Mouse (Mus musculus): Measurements from ENCODE around the gene Cabp4. TPM values are rescaled to one million over a fixed set of nuclear protein-coding genes. Genes with fewer than 3 reads are reported as not detected.
"Not testable (repeated sequence)": the region's sequence is repeated elsewhere in the genome, so short reads cannot be mapped to it uniquely, and the experiment has no call there.

Gene Cabp4
- total RNA-seq, 2 experiments from 2014 or later: 0.20 TPM; not detected in 1

DNA sequence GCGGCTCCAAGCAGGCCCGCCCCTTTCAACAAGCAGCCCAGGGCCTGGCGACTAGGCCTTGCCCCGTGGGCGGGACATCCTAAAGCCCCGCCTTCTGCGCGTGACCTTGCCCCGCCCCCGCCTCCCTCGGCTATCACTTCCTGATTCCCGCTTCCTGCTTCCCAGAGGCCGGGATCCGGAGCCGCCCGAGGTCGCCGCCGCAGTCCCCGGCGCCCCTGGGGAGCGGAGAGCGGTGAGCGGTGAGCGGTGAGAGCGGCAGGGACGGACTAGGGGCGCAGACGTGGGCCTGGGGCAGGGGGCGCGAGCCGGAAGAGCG, 4.6 kb upstream of the Cabp4 start, which contains the start of gene Coro1b:
Gene Coro1b (plus strand): TSS at position 129 of the 316 bp plus-strand sequence.
- peak; percentile 94 to 97 for DNase-seq (ENCODE audit: low spot score in 2 of 2)

DNA sequence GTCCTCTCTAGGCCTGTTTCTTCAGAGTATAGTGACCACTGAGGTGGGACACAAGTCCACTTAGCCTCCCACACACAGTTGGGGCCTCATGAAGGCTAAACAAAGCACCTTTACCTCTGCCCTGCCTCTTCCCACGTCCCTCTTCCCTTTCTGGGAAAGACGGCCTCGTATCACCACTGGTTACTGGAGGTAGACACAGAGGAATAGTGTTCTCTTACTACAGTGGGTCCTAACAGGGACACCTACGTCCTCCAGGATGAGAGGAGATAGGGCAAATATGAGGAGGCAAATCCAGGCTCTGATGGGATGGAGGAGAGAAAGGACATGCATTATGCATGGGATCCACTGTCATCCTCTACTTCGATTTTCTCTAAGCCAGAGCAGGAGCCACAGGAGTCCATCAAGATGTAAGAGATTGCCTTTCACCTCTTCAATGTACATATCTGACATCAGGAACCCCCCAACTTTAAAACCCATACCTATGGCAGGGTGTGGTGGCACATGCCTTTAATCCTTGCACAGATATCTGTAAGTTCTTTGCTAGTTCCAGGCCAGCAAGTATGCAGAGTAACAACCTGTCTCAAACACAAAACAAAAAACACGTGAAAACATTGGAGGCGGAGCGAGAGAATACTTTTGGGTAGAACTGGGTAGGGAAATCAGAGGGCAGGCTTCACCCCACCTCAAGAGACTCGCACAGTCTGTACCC, 4.1 kb upstream of the Cabp4 start:
- no peak for DNase-seq (ENCODE audit: low spot score in 2 of 2)

DNA sequence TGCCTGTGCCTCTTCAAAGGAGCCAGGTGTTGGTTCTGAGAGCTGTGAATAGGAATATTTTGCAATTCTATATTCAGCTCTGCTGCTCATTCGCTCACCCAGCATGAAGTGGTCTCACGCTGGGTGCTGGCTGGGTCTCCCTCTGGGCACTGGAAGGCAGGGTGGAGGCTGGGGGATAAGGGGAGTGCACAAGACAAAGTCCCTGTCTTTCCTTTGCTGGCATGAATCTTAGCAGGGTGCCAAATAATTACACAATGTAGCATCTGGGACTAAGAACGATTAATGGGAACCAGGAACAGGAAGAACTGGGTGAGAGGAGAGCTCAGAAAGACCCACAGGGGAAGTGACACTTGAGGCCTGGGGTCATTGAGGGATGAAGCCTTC, 3.2 kb upstream of the Cabp4 start:
- no peak for DNase-seq (ENCODE audit: low spot score in 2 of 2)

DNA sequence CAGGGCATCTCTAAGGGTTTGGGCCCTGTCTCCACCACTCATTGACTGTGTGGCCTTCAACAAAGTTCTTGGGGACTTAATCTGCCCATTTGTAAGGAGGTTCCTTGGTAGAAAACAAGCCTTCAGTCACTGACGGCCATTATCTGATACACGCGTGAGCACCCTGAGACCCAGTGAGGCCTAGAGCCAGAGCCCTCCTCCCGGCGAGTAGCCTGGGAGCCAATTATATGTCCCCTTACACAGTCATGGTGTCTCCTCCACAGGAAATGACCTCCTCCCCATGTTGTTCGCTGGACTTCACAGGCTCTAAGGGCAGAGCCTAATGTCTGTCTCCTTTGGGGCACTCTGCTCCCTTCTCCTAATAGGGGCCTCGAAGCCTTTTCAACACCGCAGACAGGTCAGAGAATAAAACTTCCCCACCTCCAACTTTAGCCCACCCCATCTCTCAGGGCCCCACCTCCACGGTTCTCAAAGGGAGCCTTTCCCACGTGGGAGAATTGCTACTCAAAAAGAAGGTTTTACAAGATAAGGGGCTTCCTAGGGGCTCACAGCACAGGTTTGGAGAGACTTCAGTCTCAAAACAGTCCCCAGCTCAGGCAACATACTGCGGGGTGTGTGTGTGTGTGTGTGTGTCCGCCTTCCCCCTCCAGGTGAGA, 2.7 kb upstream of the Cabp4 start:
- DNase-seq (ENCODE audit: low spot score in 2 of 2): no peak

DNA sequence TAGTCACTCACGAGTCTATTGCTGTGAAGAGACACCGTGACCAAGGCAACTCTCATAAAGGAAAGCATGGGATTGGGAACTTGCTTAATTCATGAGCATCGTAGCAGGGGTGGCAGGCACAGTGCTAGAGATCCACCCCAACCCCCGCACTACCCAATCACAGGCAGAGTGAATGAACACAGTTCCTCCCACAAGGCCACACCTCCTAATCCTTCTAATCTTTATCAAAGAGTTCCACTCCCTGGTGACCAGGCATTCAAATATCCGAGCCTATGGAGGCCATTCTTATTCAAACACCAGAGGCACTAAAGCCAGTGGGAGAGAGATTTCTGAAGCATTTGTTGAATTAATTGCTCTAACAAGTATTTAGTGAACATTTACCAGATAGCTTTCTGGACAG, 2.1 kb upstream of the Cabp4 start:
- no peak for DNase-seq (ENCODE audit: low spot score in 2 of 2)

DNA sequence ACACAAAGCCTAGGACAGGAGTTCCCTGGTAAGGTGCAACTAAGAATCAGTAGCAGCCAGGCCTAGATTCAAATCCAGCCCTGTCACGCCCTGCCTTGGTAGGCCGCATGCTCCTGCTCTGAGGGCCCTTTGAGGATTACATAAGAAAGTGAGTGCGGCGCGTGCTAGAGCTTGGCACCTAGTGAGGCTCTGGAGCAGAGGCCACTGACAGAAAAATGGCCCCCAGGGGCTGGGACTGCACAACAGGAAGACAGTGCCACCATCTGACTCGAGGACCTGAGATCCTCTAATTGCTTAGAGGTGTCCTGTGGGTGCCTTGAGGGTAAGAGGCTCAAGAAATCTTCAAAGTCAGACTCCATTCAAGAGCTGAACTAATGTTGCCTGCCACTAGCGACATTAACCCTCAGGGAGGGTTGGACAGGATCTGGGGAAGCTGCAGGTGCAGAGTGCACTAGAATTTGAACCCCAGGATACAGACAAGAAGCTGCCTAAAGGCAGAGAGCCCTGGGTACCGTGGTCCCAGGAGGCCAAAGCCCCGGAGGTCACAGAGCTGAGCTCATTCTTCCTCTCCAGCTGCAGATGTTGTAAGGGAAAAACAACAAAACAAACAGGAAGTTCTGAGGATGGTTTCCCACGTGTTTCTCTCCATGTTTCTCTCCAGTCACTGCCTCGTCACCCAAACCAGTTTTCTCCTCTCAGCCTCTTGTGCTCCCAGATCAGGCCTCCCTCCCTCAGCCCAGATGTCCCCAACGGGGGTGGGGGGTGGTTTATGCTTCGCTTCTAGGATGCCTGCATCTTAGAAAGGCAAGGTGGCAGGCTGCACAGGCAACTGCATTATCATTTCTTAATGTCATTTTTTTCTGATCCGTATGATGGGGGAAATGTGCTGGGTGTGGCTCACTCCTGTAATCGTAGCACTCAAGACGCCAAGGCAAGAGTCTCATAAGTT, 991 bp upstream of the Cabp4 start:
- DNase-seq (ENCODE audit: low spot score in 2 of 2): no peak

DNA sequence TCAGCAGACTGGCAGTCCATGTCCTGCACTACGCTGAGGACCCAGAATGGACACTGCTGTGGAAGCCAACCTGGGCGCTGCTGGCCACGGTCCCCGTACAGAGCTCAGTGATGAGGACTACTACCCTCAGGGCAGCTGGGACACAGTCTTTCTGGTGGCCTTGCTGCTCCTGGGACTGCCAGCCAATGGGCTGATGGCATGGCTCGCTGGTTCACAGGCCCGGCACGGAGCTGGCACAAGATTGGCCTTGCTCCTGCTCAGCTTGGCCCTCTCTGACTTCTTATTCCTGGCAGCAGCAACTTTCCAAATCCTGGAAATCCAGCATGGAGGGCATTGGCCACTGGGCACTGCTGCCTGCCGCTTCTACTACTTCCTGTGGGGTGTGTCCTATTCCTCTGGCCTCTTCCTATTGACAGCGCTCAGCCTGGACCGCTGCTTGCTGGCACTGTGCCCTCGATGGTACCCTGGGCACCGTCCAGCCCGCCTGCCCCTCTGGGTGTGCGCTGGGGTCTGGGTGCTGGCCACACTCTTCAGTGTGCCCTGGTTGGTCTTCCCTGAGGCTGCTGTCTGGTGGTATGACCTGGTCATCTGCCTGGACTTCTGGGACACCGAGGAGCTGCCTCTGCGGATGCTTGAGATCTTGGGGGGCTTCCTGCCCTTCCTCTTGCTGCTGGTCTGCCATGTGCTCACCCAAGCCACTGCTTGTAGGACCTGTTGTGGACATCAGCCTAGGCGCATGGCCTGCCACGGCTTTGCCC, 1.2 kb downstream of the Cabp4 start:
- DNase-seq (ENCODE audit: low spot score in 2 of 2): no peak

DNA sequence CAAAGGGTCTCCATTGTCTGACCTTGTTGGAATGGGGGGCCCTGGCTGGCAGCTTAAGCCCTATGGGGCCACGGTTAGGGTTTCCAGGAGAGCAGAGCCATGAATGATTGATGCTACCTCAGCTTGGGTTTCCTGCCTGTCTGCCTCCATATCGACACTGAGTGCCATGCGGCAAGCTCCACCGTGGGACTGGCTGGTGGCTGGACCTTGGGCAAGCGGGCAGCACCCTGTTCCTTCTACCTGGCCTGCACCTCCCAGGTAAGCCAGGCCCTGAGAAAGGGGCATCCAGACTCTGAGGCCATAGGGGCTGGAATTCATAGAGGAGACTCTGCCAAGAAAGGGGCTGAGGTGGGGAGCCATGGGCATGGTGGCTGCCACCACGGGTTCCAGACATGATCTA, 3.7 kb downstream of the Cabp4 start:
- no peak for DNase-seq (ENCODE audit: low spot score in 2 of 2)

DNA sequence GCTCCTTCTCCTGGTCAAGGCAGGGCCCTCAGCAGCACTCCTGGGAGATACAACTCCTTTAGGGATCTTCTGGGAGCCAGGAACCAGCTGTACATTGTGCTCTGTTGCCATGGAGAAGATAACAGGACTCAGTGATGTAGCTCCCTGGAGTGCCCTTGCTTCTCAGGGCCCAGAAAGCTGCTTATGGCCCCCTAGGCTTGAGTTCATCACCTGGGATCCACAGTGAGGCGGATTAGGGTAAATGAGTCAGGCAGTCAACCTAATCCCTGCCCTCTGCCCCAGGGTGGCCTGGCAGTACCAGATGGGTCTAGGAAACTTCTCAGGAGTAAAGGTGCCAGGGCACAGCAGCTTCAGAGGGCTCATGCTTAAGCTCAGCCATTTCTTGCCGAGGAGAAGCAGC, 4.4 kb downstream of the Cabp4 start, which contains the start of gene Gpr152:
Gene Gpr152 (plus strand): TSS at position 342 of the 400 bp plus-strand sequence.
- no peak for DNase-seq (ENCODE audit: low spot score in 2 of 2)

DNA sequence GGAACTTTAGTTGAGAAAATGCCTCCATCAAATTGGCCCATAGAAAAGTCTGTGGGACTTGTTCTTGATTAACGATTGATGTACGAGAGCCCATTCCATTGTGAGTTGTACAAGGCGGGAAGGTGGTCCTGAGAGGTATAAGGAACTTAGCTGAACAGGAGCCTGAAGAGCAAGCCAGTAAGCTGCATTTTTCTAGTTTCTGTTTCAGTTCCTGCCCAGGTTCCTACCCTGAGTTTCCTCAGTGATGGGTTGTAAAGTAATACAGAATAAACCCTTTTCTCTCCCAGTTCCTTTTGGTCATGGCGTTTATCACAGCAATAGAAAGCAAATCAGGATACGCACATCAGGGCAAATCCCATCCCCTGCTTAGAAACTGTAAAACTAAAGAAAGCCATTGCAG, 5.9 kb downstream of the Cabp4 start:
- no peak for DNase-seq (ENCODE audit: low spot score in 2 of 2)

DNA sequence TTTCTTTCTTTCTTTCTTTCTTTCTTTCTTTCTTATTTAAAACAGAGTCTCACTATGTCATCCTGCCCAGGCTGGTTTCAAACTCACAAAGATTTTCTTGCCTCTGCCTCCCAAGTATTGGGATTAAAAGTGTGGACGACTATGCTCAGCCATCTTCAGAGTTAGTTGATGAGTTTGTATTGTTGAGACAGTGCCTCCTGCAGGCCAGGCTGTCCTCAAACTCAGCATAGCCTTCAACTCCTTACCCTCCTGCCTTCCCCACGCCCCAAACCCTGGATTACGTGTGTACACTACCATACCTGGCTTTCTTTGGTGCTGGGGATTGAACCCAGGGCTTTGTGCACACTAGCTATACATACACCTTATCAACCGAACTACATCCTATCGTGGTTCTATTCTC, 7.4 kb downstream of the Cabp4 start:
- DNase-seq (ENCODE audit: low spot score in 2 of 2): no peak

DNA sequence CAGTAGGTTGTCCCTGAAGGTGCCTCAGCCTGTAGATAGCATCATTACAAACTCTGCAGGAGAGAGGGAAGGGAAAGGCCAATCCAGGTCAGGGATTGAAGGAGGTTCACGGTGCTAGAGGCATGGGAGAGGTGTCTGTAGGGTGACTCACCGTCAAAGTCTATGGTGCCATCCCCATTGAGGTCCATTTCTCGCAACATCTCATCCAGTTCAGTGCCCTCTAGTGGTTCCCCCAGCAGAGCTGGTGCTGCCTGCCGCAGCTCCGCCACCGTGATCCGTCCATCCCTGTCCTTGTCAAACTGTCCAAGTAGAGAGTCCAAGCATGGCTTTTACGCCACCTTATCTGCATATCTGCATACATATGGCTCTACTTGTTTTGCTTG, 7.9 kb downstream of the Cabp4 start:
- not testable (repeated sequence) for DNase-seq (ENCODE audit: low spot score in 2 of 2)

DNA sequence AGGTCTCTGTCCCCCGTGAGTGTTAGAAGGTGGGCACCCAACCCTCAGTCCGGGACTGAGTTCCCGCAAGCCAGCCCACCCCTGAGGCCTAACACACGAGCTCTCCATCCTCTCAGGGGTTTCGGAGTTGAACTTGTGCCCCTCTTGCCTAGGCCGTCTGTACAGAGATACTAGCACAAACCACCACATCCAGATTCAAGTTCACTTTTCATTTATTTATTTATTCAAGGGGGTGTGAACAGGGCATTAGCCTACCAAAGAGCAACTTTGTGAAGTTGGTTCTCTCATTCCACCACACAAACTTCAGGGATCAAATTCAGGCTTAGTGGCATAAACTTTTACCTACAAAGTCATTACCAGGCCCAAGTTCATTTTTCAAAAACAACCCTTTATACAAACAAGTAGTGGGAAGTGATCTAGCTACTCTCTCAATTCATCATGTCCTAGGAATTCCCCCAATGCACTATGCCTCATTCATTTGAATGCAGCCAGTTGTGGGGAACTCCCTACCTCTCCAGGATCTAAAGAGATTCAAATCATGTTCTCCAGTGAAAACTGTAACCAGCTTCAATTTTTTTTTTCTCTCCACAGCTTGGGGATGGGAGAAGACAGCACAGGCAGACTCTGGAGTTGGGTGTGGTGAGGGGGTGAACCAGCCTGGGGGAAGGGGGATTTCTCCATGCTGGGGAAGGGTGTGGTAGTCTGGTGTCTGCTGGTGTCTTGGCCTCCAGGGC, 8.4 kb downstream of the Cabp4 start:
- DNase-seq (ENCODE audit: low spot score in 2 of 2): not testable (repeated sequence)

DNA sequence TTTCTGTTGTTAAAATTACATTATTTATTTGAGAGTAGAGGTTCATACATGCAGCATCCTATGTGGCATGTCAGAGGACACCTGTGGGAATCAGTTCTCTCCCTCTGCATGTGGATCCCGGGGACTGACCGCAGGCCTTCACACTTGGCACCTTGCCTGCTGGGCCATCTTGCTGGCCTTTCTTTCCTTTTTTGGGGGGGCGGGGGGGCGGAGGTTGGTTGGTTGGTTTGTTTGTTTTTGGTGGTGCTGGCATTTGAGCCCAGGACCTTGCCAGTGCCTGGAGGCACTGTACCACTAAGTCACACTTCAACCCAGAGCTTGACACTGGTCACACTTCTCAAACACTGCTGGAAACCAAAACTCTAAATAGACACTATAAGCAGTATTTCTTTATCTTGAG, 9.5 kb downstream of the Cabp4 start:
- DNase-seq (ENCODE audit: low spot score in 2 of 2): no peak

DNA sequence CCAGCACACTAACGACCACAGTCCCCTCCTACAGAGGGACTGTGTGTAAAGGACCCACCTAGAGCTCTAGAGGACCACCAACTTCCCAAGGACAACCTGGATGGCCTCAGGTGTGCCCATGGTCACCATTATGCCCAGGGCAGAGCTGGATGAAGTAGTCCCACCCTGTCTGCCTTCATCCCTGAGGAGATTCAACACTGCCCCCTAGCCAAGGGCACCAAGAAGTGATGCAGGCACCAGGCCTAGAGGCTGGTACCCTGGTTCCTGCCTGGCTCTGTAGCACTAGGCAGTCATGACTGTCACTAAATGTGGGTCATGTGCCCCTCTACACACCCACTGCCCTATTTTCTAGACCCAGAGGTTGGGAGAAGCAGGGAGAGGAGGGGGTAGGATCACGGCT, 12.1 kb downstream of the Cabp4 start:
- DNase-seq (ENCODE audit: low spot score in 2 of 2): no peak

DNA sequence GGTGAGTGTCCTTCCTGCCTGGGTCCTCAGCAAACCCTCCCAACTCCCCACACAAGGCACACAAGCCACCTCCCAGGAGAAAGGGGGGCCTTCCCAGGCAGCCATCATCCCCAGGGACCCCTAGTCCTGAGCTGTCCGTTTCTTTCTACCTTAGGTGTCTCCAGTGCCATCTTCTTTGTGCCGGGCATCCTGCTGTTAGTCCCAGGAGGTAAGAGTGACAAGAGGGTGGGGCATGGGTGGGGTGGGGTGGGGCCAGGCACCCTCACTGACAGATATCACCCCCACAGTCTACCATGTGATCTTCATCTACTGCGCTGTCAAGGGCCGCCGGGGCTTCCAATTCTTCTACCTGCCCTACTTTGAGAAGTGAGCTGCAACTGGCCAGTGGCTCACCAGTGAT, 12.8 kb downstream of the Cabp4 start:
- DNase-seq (ENCODE audit: low spot score in 2 of 2): no peak

DNA sequence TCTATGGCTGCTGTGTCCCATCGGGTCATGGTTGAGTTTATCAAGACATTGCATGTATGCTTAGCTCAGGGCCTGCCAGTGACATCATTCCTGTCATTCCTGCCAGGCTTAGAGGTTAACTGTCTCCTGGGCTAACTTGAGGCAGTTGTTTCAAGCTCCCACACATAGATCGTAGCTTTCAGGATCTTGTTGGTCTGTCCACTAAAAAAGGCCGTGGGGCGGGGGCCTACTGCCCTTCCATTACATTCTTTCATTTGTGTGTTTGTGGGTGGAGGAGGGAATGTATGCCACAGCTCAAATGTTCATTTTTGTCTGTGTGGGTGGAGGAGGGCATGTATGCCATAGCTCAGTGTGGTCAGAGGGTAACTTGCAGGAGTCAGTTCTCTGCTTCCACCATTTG, 13.7 kb downstream of the Cabp4 start:
- DNase-seq (ENCODE audit: low spot score in 2 of 2): no peak

DNA sequence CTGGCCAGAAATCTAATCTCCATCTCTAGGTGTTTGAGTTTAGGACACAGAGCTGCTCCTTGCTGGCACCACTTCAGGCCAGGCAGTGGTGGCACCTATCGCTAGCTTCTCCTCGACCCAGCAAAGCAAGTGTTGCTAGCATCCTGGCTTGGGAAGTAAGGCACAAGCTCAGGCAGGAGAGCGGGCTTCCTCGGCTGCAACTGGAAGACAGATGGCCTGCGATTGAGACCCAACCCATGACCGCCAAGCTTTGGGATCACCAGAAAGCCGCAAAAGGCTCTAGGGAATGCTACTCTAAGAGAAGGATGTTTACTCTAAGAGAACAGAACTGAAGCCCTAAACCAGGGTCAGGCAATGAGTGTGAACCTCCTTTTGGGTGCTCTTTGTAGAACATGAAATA, 14.4 kb downstream of the Cabp4 start:
- DNase-seq (ENCODE audit: low spot score in 2 of 2): no peak

DNA sequence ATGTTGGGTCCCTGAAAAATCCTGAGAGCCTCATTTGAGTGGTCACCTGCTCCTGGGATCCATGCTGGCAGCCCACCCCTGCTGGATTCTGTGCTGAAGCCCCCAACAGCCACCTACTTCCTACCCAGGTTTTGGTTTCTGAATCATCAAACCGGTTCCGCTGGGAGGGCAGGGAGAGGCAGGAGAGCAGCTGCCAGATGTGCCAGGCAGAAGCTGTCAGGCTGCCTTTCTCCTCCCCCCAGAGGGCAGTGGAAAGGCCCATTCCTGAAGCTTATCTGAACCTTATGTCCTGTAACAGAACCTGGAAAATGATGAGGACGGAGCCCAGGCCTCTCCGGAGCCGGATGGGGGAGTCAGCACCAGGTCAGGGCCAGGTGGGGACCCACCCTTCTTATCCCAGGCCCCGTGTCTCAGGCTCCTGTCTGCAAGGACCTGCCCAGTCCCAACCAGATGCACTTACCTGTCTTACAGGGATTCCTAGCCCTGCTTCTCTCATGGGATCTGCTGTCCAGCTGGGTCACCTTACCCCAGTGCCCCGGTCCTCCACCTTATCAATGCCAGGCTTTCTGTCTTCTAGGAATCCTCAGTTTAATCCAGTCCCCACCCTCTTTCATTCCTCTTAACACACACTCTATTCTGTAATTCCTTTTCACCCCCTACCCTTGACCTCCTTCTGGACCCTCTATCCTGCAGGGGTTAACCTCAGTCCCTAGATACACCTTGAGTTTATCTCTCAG, 16.9 kb downstream of the Cabp4 start:
- no peak for DNase-seq (ENCODE audit: low spot score in 2 of 2)
